Mouse (Mus musculus) CH12.LX (cell line): ENCODE results near the gene Atxn10. TPM values are rescaled to one million over a fixed set of nuclear protein-coding genes. Genes with fewer than 3 reads are reported as not detected.
A peak's percentile ranks its signal among the peaks of the same experiment; 100 is the strongest.

ENCODE experiments used
- DNase-seq: peaks from one replicate; pipeline ENCODE4 v3.0.0-alpha.2; 2013; ENCODE audit errors: extremely low read depth
- H3K27ac ChIP-seq: 2 replicates; pipeline ENCODE4 v1.5.1; 2012; ENCODE audit warnings: low read depth, mild to moderate bottlenecking, control low read depth, moderate library complexity; ENCODE audit not compliant: insufficient read depth
- H3K27me3 ChIP-seq: replicated peaks from 2 replicates; pipeline ENCODE3; 2012; ENCODE audit warnings: inconsistent platforms
- H3K36me3 ChIP-seq, 2 experiments: replicated peaks in 1 of 2; 2 replicates each; pipeline versions ENCODE3 to v1.6.1; 2012; ENCODE audit warnings: inconsistent platforms in 1 of 2, low read length in 1 of 2, mild to moderate bottlenecking in 1 of 2, mixed read lengths in 1 of 2, moderate library complexity in 1 of 2; ENCODE audit not compliant: control insufficient read depth in 1 of 2, insufficient read depth in 1 of 2
- H3K4me1 ChIP-seq, 2 experiments: 2 replicates each; pipeline ENCODE4 v1.6.1; 2012; ENCODE audit warnings: inconsistent platforms in 1 of 2, moderate library complexity in 1 of 2; ENCODE audit not compliant: insufficient read depth in 2 of 2, control insufficient read depth in 1 of 2
- H3K4me2 ChIP-seq: 2 replicates; pipeline ENCODE4 v1.6.1; 2012; ENCODE audit warnings: low read depth, mild to moderate bottlenecking, control low read depth; ENCODE audit not compliant: poor library complexity, insufficient read depth, severe bottlenecking
- H3K4me3 ChIP-seq, 3 experiments: fragments of 150-350 bp in 1 of 3; sonication (generic) in 1 of 3; replicated peaks in 1 of 3; 2 replicates each; pipeline versions ENCODE3 to v1.5.1; 2011 to 2012; ENCODE audit warnings: low read depth in 2 of 3, low read length in 2 of 3, mild to moderate bottlenecking in 2 of 3, moderate library complexity in 2 of 3, control low read depth in 1 of 3, improper control_type of control experiment in 1 of 3, inconsistent platforms in 1 of 3, mixed read lengths in 1 of 3; ENCODE audit not compliant: poor library complexity in 1 of 3
- H3K79me2 ChIP-seq: replicated peaks from 2 replicates; pipeline ENCODE4 v1.6.1; 2012; ENCODE audit warnings: mild to moderate bottlenecking, moderate library complexity; ENCODE audit not compliant: control insufficient read depth, poor library complexity, insufficient read depth, severe bottlenecking; ENCODE audit errors: extremely low read depth
- H3K9ac ChIP-seq: 2 replicates; pipeline ENCODE4 v1.6.1; 2012; ENCODE audit warnings: low read depth, mild to moderate bottlenecking, control low read depth, moderate library complexity; ENCODE audit not compliant: insufficient read depth
- H3K9me3 ChIP-seq: replicated peaks from 2 replicates; pipeline ENCODE3; 2012; ENCODE audit warnings: low read length, inconsistent platforms, mixed read lengths
- CTCF ChIP-seq, 2 experiments: IDR thresholded peaks in 1 of 2; conservative IDR thresholded peaks in 1 of 2; 2 replicates each; pipeline ENCODE4 v1.5.1; 2011 to 2012; ENCODE audit warnings: low read depth in 2 of 2, low read length in 2 of 2, improper control_type of control experiment in 1 of 2, inconsistent platforms in 1 of 2, mild to moderate bottlenecking in 1 of 2, moderate library complexity in 1 of 2
- E2F4 ChIP-seq: IDR thresholded peaks from 2 replicates; pipeline ENCODE4 v1.6.1; 2011; ENCODE audit warnings: low read depth, low read length, improper control_type of control experiment; ENCODE audit not compliant: insufficient replicate concordance
- ETS1 ChIP-seq: conservative IDR thresholded peaks from 2 replicates; pipeline ENCODE4 v1.6.1; 2012; ENCODE audit warnings: low read depth, mild to moderate bottlenecking, inconsistent platforms, low read length, improper control_type of control experiment, moderate library complexity
- IRF4 ChIP-seq: IDR thresholded peaks from 2 replicates; pipeline ENCODE4 v1.6.1; 2014; ENCODE audit warnings: low read depth, mild to moderate bottlenecking, inconsistent platforms, low read length, improper control_type of control experiment
- MAFK ChIP-seq: IDR thresholded peaks from 2 replicates; pipeline ENCODE4 v1.6.1; 2011; ENCODE audit warnings: low read length, improper control_type of control experiment; ENCODE audit not compliant: insufficient replicate concordance
- MAX ChIP-seq: IDR thresholded peaks from 2 replicates; pipeline ENCODE4 v1.6.1; 2011; ENCODE audit warnings: low read length, improper control_type of control experiment
- MAZ ChIP-seq: IDR thresholded peaks from 2 replicates; pipeline ENCODE4 v1.6.1; 2012; ENCODE audit warnings: low read depth, mild to moderate bottlenecking, inconsistent platforms, low read length, improper control_type of control experiment, moderate library complexity
- MEF2A ChIP-seq: IDR thresholded peaks from 2 replicates; pipeline ENCODE4 v1.6.1; 2014; ENCODE audit warnings: low read depth, mild to moderate bottlenecking, inconsistent platforms, low read length, improper control_type of control experiment, borderline replicate concordance
- MYC ChIP-seq: IDR thresholded peaks from 2 replicates; pipeline ENCODE4 v1.6.1; 2011; ENCODE audit warnings: low read depth, mild to moderate bottlenecking, improper control_type of control experiment, low read length
- PAX5 ChIP-seq: IDR thresholded peaks from 2 replicates; pipeline ENCODE4 v1.6.1; 2012; ENCODE audit warnings: low read length, inconsistent platforms, mixed read lengths
- POLR2A ChIP-seq: IDR thresholded peaks from 2 replicates; pipeline ENCODE4 v1.6.1; 2011; ENCODE audit warnings: low read depth, mild to moderate bottlenecking, improper control_type of control experiment, low read length
- RAD21 ChIP-seq: IDR thresholded peaks from 2 replicates; pipeline ENCODE4 v1.6.1; 2011; ENCODE audit warnings: low read depth, mild to moderate bottlenecking, low read length, improper control_type of control experiment, moderate library complexity
- SIN3A ChIP-seq: IDR thresholded peaks from 2 replicates; pipeline ENCODE4 v1.6.1; 2012; ENCODE audit warnings: low read length, improper control_type of control experiment, inconsistent platforms
- TCF12 ChIP-seq: IDR thresholded peaks from 2 replicates; pipeline ENCODE4 v1.6.1; 2014; ENCODE audit warnings: low read depth, mild to moderate bottlenecking, inconsistent platforms, low read length, improper control_type of control experiment
- UBTF ChIP-seq: IDR thresholded peaks from 2 replicates; pipeline ENCODE4 v1.6.1; 2012; ENCODE audit warnings: low read depth, mild to moderate bottlenecking, inconsistent platforms, low read length, improper control_type of control experiment, moderate library complexity
- USF2 ChIP-seq: conservative IDR thresholded peaks from 2 replicates; pipeline ENCODE4 v1.6.1; 2011; ENCODE audit warnings: low read depth, low read length, improper control_type of control experiment
- ZKSCAN1 ChIP-seq: IDR thresholded peaks from 2 replicates; pipeline ENCODE4 v1.6.1; 2012; ENCODE audit warnings: low read depth, inconsistent platforms, low read length, improper control_type of control experiment, borderline replicate concordance
- ZNF384 ChIP-seq: IDR thresholded peaks from 2 replicates; pipeline ENCODE4 v1.6.1; 2012; ENCODE audit warnings: low read depth, low read length, improper control_type of control experiment, inconsistent platforms
- dilution Hi-C: fragments of 300-500 bp; cut with MboI; formaldehyde crosslinking; loops from 2 replicates; pipeline ENCODE4 v1.14.3; 2020; ENCODE audit warnings: low sequenced_read_pairs; ENCODE audit not compliant: extremely low pct_unique_long_range_greater_than_20kb, extremely low pct_ligation_motif_present
- in situ Hi-C: fragments of 300-500 bp; cut with MboI; formaldehyde crosslinking; loops from 3 replicates; pipeline ENCODE4 v1.14.3; 2019; ENCODE audit warnings: low sequenced_read_pairs, low pct_ligation_motif_present, low pct_unique_long_range_greater_than_20kb, mixed read lengths
- polyA plus RNA-seq: library from polyadenylated mRNA; unstranded; fragments of >175 nt; gene quantifications from 2 replicates; pipeline ENCODE4 v1.2.1, GENCODE M21; 2012; ENCODE audit warnings: low read depth; ENCODE audit not compliant: insufficient read length
- total RNA-seq, 2 experiments: library from RNA; depleted of rRNA; stranded (reverse); fragments of 300-350 nt in 1 of 2; fragments of >200 nt in 1 of 2; gene quantifications; 2 replicates each; pipeline ENCODE4 v1.2.3; 2012 to 2014

Gene Atxn10
- total and polyA plus RNA-seq, 3 experiments = 81.7 to 151 (median 101) TPM

DNA sequence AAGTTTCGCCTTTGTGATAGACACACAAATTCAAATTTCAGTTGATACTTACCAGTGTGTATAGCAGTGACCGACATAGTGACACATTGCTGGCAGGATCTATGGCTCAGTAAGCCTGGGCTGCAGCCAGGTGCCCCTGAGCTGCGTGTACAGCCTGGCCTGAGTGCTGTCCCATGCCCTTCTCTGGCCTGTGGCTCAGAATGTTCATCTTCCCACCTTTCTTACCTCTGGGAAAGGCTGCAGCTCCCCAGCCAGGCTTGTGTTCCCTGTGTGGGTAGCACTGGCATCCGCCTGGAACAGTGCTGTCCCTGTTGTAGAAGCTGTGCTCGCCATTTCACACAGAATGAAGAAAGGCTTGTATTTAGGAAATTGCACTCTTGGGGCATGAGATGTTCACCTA, 72.7 kb downstream of the Atxn10 start:
- dilution Hi-C loops = no loop called here
- no peak overlapping the region for H3K9ac ChIP-seq
- no peak overlapping the region for H3K4me3 ChIP-seq
- H3K27me3 ChIP-seq = no peaks in the 10 kb centered on the region
- H3K36me3 ChIP-seq = peaks cover 0 to 43% of the 10 kb centered on the region in 2 experiments
- H3K4me2 ChIP-seq = no peak overlapping the region
- in situ Hi-C loops = no loop called here
- H3K79me2 ChIP-seq = no peaks in the 10 kb centered on the region
- no peaks in the 10 kb centered on the region for H3K9me3 ChIP-seq
- H3K27ac ChIP-seq = no peak overlapping the region
- DNase-seq = peak; percentile 14
- no peak for TF ChIP-seq SIN3A
- no peak for TF ChIP-seq PAX5
- TF ChIP-seq MAFK = no peak
- TF ChIP-seq ZNF384 = no peak
- TF ChIP-seq IRF4 = no peak
- TF ChIP-seq MEF2A = no peak
- H3K4me1 ChIP-seq = peaks cover 4 to 32% of the 10 kb centered on the region in 2 experiments

DNA sequence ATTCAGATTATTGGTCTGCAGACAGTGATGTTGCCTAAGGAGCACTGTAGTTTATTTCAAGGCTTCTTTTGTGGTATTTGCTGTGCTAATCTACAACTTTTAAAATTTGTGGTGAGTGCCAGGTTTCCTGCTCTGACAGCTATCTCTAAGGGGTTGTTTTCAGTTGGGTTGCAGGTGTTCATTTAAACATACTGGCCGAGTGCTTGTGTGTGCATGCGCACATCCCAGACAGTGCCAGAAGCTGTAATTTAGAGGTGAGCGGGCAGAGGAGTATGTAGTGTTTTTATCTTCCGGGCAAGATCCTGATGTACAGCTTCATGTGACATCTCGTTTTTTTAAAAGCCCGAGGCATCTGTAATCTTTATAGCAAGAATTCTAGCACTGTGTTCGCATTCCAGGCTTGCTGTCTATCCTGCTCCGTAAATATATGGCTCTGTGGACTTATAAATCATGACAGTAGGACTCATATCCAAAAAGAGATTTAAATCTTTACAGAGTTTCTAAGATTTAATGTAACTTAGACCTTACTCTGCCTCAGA, 73.3 kb downstream of the Atxn10 start:
- no peak for DNase-seq
- no peak overlapping the region for H3K4me2 ChIP-seq
- no peaks in the 10 kb centered on the region for H3K27me3 ChIP-seq
- peaks cover 4 to 30% of the 10 kb centered on the region in 2 experiments for H3K4me1 ChIP-seq
- no peaks in the 10 kb centered on the region for H3K9me3 ChIP-seq
- peaks cover 0 to 47% of the 10 kb centered on the region in 2 experiments for H3K36me3 ChIP-seq
- TF ChIP-seq MAX (no peak), MAFK (no peak), MYC (no peak), SIN3A (no peak), RAD21 (no peak), CTCF (conservative IDR thresholded peaks at IDR 0.05 in 1 of 2, IDR thresholded peaks at IDR 0.05 in 1 of 2; ENCODE audit: low read depth in 2 of 2, low read length in 2 of 2) (no peak), ZNF384 (no peak), MAZ (no peak), POLR2A (no peak), ZKSCAN1 (no peak), ETS1 (no peak), PAX5 (no peak), E2F4 (no peak), MEF2A (no peak), UBTF (no peak), TCF12 (no peak), USF2 (no peak)
- in situ Hi-C loops = no loop called here
- H3K9ac ChIP-seq = no peak overlapping the region
- dilution Hi-C loops = no loop called here
- no peak overlapping the region for H3K27ac ChIP-seq
- no peaks in the 10 kb centered on the region for H3K79me2 ChIP-seq
- no peak overlapping the region for H3K4me3 ChIP-seq
